Mouse (Mus musculus) megakaryocyte, embryonic 14.5 days (primary cell): Measurements from ENCODE around the gene Scn10a.

Experiments used
- FLI1 ChIP-seq: IDR thresholded peaks from 2 replicates; pipeline ENCODE4 v1.6.1; 2012; ENCODE audit warnings: low read length, inconsistent platforms, mixed read lengths
- GATA1 ChIP-seq: IDR thresholded peaks from 3 replicates; pipeline ENCODE4 v1.6.1; 2012; ENCODE audit warnings: mixed read lengths, low read length, inconsistent platforms, borderline replicate concordance

DNA sequence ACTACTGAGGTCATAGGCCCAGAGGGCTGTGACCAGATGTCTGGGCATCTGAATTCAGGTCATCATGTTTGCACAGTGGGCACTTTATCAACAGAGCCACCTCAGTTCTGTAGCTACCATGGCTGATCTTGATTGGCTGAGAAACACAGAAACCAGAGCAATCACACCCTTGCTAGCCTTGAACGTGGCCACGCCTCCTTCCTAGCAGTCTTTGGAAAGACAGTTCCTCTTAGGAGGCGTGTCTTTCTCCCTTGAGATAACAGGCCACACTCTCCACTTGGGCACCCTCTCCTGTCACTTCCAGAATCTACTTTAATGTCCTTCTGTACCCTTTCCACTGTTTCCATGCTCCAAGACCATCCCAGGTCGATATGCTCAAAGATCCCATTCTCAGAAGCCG, 65.4 kb downstream of the Scn10a start:
- TF ChIP-seq GATA1 (no peak), FLI1 (no peak)
